Mouse (Mus musculus): ENCODE data around the gene Tmem259. TPM values are rescaled to one million over a fixed set of nuclear protein-coding genes. Genes with fewer than 3 reads are reported as not detected.

The Tmem259 gene
- total RNA-seq, 2 experiments from 2014 or later, result 135 to 144 TPM

- no peak for DNase-seq (ENCODE audit: low spot score in 2 of 2)
Observed at GRCm38 (mm10) chr10:79937775-79938526, 46.2 kb downstream of the Tmem259 start.

GRCm38 (mm10) chr10:79936911-79937441 is 47.2 kb downstream of the Tmem259 start:
- DNase-seq (ENCODE audit: low spot score in 2 of 2), result no peak

GRCm38 (mm10) chr10:79936284-79936910 is 47.7 kb downstream of the Tmem259 start:
- no peak for DNase-seq (ENCODE audit: low spot score in 2 of 2)

GRCm38 (mm10) chr10:79934794-79935569 is 49.1 kb downstream of the Tmem259 start:
- DNase-seq (ENCODE audit: low spot score in 2 of 2), result no peak

- DNase-seq (ENCODE audit: low spot score in 2 of 2), result peak; percentile 78 to 82
Observed at GRCm38 (mm10) chr10:79934272-79934721, 49.8 kb downstream of the Tmem259 start.

- DNase-seq (ENCODE audit: low spot score in 2 of 2), result no peak
Observed at GRCm38 (mm10) chr10:79933861-79934260, 50.3 kb downstream of the Tmem259 start.

GRCm38 (mm10) chr10:79933145-79933679 is 50.9 kb downstream of the Tmem259 start:
- DNase-seq (ENCODE audit: low spot score in 2 of 2), result no peak

GRCm38 (mm10) chr10:79932736-79933135 is 51.4 kb downstream of the Tmem259 start:
- DNase-seq (ENCODE audit: low spot score in 2 of 2), result peak in 1 of 2 experiments; percentile 60

GRCm38 (mm10) chr10:79931797-79932196 is 52.3 kb downstream of the Tmem259 start:
- DNase-seq (ENCODE audit: low spot score in 2 of 2), result no peak

- no peak for DNase-seq (ENCODE audit: low spot score in 2 of 2)
Observed at GRCm38 (mm10) chr10:79930826-79931186, 53.3 kb downstream of the Tmem259 start.

GRCm38 (mm10) chr10:79929967-79930825 is 53.9 kb downstream of the Tmem259 start:
- no peak for DNase-seq (ENCODE audit: low spot score in 2 of 2)

GRCm38 (mm10) chr10:79928907-79929701 is 55.0 kb downstream of the Tmem259 start:
- no peak for DNase-seq (ENCODE audit: low spot score in 2 of 2)

- no peak for DNase-seq (ENCODE audit: low spot score in 2 of 2)
Observed at GRCm38 (mm10) chr10:79928030-79928694, 56.0 kb downstream of the Tmem259 start.

- DNase-seq (ENCODE audit: low spot score in 2 of 2), result peak; percentile 58 to 66
Observed at GRCm38 (mm10) chr10:79927324-79928029, 56.7 kb downstream of the Tmem259 start.

GRCm38 (mm10) chr10:79926491-79927323 is 57.4 kb downstream of the Tmem259 start, which contains the start of gene Arid3a:
Gene Arid3a, plus strand, starts transcription at chr10:79927043.
- DNase-seq (ENCODE audit: low spot score in 2 of 2), result peak; percentile 83 to 87

- DNase-seq (ENCODE audit: low spot score in 2 of 2), result peak in 1 of 2 experiments; percentile 34
Observed at GRCm38 (mm10) chr10:79925785-79926490, 58.2 kb downstream of the Tmem259 start.

All from layer of hippocampus, postnatal 14 days (tissue).